Mouse (Mus musculus): ENCODE data around the gene Ttc22.

Gene Ttc22

GRCm38 (mm10) chr4:106615637-106616036 is 6.6 kb upstream of the Ttc22 start:
- no peak for DNase-seq (ENCODE audit: low spot score in 2 of 2)

- no peak for DNase-seq (ENCODE audit: low spot score in 2 of 2)
Measured at GRCm38 (mm10) chr4:106617056-106617455, 5.2 kb upstream of the Ttc22 start, which contains the start of gene Lexm. TSS of gene Lexm (minus strand) at chr4:106617241.

GRCm38 (mm10) chr4:106618898-106619297 is 3.3 kb upstream of the Ttc22 start:
- DNase-seq (ENCODE audit: low spot score in 2 of 2) = no peak

GRCm38 (mm10) chr4:106621428-106621827 is 804 bp upstream of the Ttc22 start:
- DNase-seq (ENCODE audit: low spot score in 2 of 2) = no peak

GRCm38 (mm10) chr4:106622712-106623111 is 480 bp downstream of the Ttc22 start:
- DNase-seq (ENCODE audit: low spot score in 2 of 2) = no peak

- DNase-seq (ENCODE audit: low spot score in 2 of 2) = no peak
Measured at GRCm38 (mm10) chr4:106624271-106624670, 2.0 kb downstream of the Ttc22 start.

GRCm38 (mm10) chr4:106627809-106628208 is 5.6 kb downstream of the Ttc22 start:
- no peak for DNase-seq (ENCODE audit: low spot score in 2 of 2)

- no peak for DNase-seq (ENCODE audit: low spot score in 2 of 2)
Measured at GRCm38 (mm10) chr4:106628650-106629360, 6.6 kb downstream of the Ttc22 start.

- DNase-seq (ENCODE audit: low spot score in 2 of 2) = no peak
Measured at GRCm38 (mm10) chr4:106629374-106629773, 7.1 kb downstream of the Ttc22 start.

GRCm38 (mm10) chr4:106630333-106631220 is 8.3 kb downstream of the Ttc22 start:
- DNase-seq (ENCODE audit: low spot score in 2 of 2) = peak; percentile 53 to 72

- DNase-seq (ENCODE audit: low spot score in 2 of 2) = no peak
Measured at GRCm38 (mm10) chr4:106632313-106632712, 10.1 kb downstream of the Ttc22 start.

GRCm38 (mm10) chr4:106633281-106634085 is 11.3 kb downstream of the Ttc22 start:
- DNase-seq (ENCODE audit: low spot score in 2 of 2) = no peak

- no peak for DNase-seq (ENCODE audit: low spot score in 2 of 2)
Measured at GRCm38 (mm10) chr4:106634086-106634479, 11.9 kb downstream of the Ttc22 start.

- no peak for DNase-seq (ENCODE audit: low spot score in 2 of 2)
Measured at GRCm38 (mm10) chr4:106643483-106644217, 21.4 kb downstream of the Ttc22 start.

GRCm38 (mm10) chr4:106644218-106644610 is 22.0 kb downstream of the Ttc22 start:
- no peak for DNase-seq (ENCODE audit: low spot score in 2 of 2)

GRCm38 (mm10) chr4:106645797-106646196 is 23.6 kb downstream of the Ttc22 start:
- no peak for DNase-seq (ENCODE audit: low spot score in 2 of 2)

- no peak for DNase-seq (ENCODE audit: low spot score in 2 of 2)
Measured at GRCm38 (mm10) chr4:106647137-106647536, 24.9 kb downstream of the Ttc22 start.

GRCm38 (mm10) chr4:106650833-106651527 is 28.7 kb downstream of the Ttc22 start, which contains the start of gene Pars2:
TSS of gene Pars2 (plus strand) at chr4:106651069.
- peak; percentile 89 to 96 for DNase-seq (ENCODE audit: low spot score in 2 of 2)

GRCm38 (mm10) chr4:106652546-106652945 is 30.3 kb downstream of the Ttc22 start:
- no peak for DNase-seq (ENCODE audit: low spot score in 2 of 2)

- DNase-seq (ENCODE audit: low spot score in 2 of 2) = no peak
Measured at GRCm38 (mm10) chr4:106653051-106653450, 30.8 kb downstream of the Ttc22 start.

GRCm38 (mm10) chr4:106655681-106656080 is 33.4 kb downstream of the Ttc22 start:
- DNase-seq (ENCODE audit: low spot score in 2 of 2) = no peak
